In the genomic region with DNA sequence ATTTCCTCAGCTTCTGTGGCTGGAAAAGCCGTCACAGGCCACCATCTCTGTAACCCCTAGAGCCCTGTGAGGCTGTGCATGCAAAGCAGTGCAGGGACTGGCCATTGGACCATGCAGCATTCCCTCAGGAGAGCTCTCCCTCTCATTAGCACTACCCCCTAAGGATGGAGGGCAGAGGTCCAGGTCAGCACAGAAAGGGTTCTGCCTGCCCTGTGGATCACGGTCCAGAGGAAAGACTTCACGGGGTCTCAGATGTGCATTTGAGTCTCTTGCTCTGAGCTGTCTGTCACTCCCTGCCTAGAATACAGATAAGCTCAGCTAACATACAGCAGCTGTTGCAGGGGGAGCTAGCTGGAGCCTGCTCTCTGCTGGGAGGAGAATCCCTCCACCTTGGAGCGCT, we compare ENCODE assay signal across 14 mouse cellular contexts.
DNase-seq lines count a peak whose midpoint lies in the region; ATAC-seq and TF ChIP-seq lines count a peak whose summit lies in the region.
"Had no signal": no experiment of that assay in that cellular context is flagged by ENCODE, and none has a peak within 500 bp of the region (broad histone marks: within the 10 kb centered on the region; RNA-seq: fewer than 3 reads in every experiment).

No protein-coding gene starts in this region.

- TF ChIP-seq CTCF in lung, embryonic 14.5 days (IDR thresholded peaks at IDR 0.05; ENCODE audit: low read depth): no peak
- no peak for TF ChIP-seq CTCF in hindbrain, postnatal 0 days (IDR thresholded peaks at IDR 0.05; ENCODE audit: low read depth)

- no peaks in the 10 kb centered on the region for H3K36me3 ChIP-seq in lung, embryonic 14.5 days (ENCODE audit: insufficient read depth)
- H3K36me3 ChIP-seq in forebrain, embryonic 15.5 days: no peaks in the 10 kb centered on the region
- H3K36me3 ChIP-seq in hindbrain, postnatal 0 days (ENCODE audit: insufficient read depth, low read length): no peaks in the 10 kb centered on the region

- ATAC-seq in lung, embryonic 14.5 days (ENCODE audit: insufficient read depth): peak; percentile 56; the same call in 1 of the 2 replicates
- ATAC-seq in forebrain, embryonic 15.5 days (replicated peaks): peak; percentile 60; the same call in 1 of the 2 replicates
- ATAC-seq in hindbrain, postnatal 0 days: peak; percentile 51; the same call in 1 of the 2 replicates
- ATAC-seq: lung, postnatal 0 days had no signal

- H3K9me3 ChIP-seq in lung, embryonic 14.5 days (ENCODE audit: low read depth, low read length): no peaks in the 10 kb centered on the region
- H3K9me3 ChIP-seq in forebrain, embryonic 15.5 days: no peaks in the 10 kb centered on the region
- no peaks in the 10 kb centered on the region for H3K9me3 ChIP-seq in hindbrain, postnatal 0 days (ENCODE audit: low read length)

- no peaks in the 10 kb centered on the region for H3K4me1 ChIP-seq in lung, embryonic 14.5 days (ENCODE audit: insufficient read depth)
- H3K4me1 ChIP-seq in forebrain, embryonic 15.5 days: 0 out of 2 replicates have a peak, but pooled peaks cover 5% of the 10 kb centered on the region
- no peaks in the 10 kb centered on the region for H3K4me1 ChIP-seq in hindbrain, postnatal 0 days (ENCODE audit: insufficient read depth, low read length)

- peak; percentile 7 for DNase-seq in lung, embryonic 14.5 days
- DNase-seq in lung, postnatal 4 days: no peak
- no peak for DNase-seq in hindbrain, postnatal 0 days (ENCODE audit: low spot score)
- peak; percentile 56 for DNase-seq in retina, embryonic 14.5 days (ENCODE audit: low spot score)
- DNase-seq in cerebellum, adult 9-11 months: no peak
- no peak for DNase-seq in right cerebral cortex, postnatal 36 days (ENCODE audit: low spot score in 2 of 2)
- DNase-seq: cerebellum, adult 9-10 months; heart, postnatal 14 days; layer of hippocampus, postnatal 36 days; liver; thymus, adult 2 months had no signal

- H3K9ac ChIP-seq in lung, embryonic 14.5 days: no peak overlapping the region
- H3K9ac ChIP-seq in forebrain, embryonic 15.5 days (replicated peaks): no peak overlapping the region
- H3K9ac ChIP-seq in hindbrain, postnatal 0 days (replicated peaks; ENCODE audit: low read length): no peak overlapping the region

- no peak overlapping the region for H3K4me3 ChIP-seq in lung, embryonic 14.5 days (ENCODE audit: low read depth, low read length)
- H3K4me3 ChIP-seq in forebrain, embryonic 15.5 days: no peak overlapping the region
- H3K4me3 ChIP-seq in hindbrain, postnatal 0 days (ENCODE audit: low read length): no peak overlapping the region

- WGBS in lung, embryonic 14.5 days: 25% methylated on average over 4 of the region's 4 CpGs
- 28% methylated on average over 4 of the region's 4 CpGs for WGBS in forebrain, embryonic 15.5 days
- 25% methylated on average over 4 of the region's 4 CpGs for WGBS in hindbrain, postnatal 0 days

- H3K4me2 ChIP-seq in lung, embryonic 14.5 days: no peak overlapping the region
- H3K4me2 ChIP-seq in forebrain, embryonic 15.5 days (replicated peaks): no peak overlapping the region
- no peak overlapping the region for H3K4me2 ChIP-seq in hindbrain, postnatal 0 days (ENCODE audit: low read depth, low read length)

- H3K27ac ChIP-seq in lung, embryonic 14.5 days (ENCODE audit: low read depth): no peak overlapping the region
- no peak overlapping the region for H3K27ac ChIP-seq in forebrain, embryonic 15.5 days (replicated peaks)
- H3K27ac ChIP-seq in hindbrain, postnatal 0 days: 0 out of 2 replicates have a peak overlapping the region, but pooled peaks have one; percentile 5
- H3K27ac ChIP-seq: kidney, postnatal 0 days had no signal

- H3K27me3 ChIP-seq in lung, embryonic 14.5 days (ENCODE audit: insufficient read depth, low read length): no peaks in the 10 kb centered on the region
- no peaks in the 10 kb centered on the region for H3K27me3 ChIP-seq in forebrain, embryonic 15.5 days
- no peaks in the 10 kb centered on the region for H3K27me3 ChIP-seq in hindbrain, postnatal 0 days (ENCODE audit: insufficient read depth, low read length)

Comparison
In these comparisons a context has a peak if more than half of its experiments do, and no peak if none do; other contexts are left out.
1. DNase-seq: peak in lung, embryonic 14.5 days (single experiment) and retina, embryonic 14.5 days (single experiment); none in lung, postnatal 4 days (0 of 2), hindbrain, postnatal 0 days (single experiment), cerebellum, adult 9-11 months (single experiment) and right cerebral cortex, postnatal 36 days (0 of 2).
2. Peak in every context shown above with its lines, with median percentiles within 50 percentile points of each other: ATAC-seq.